Mouse (Mus musculus) embryonic fibroblast, embryonic 13.5 days (primary cell): ENCODE measurements around the gene Grrp1.

ENCODE experiments used
- CTCF ChIP-seq: IDR thresholded peaks from 2 replicates; pipeline ENCODE4 v1.5.1; 2011; ENCODE audit warnings: mild to moderate bottlenecking, control low read depth, low read length, moderate library complexity, borderline replicate concordance; ENCODE audit not compliant: insufficient read depth
- POLR2A ChIP-seq: IDR thresholded peaks from 2 replicates; pipeline ENCODE4 v1.6.1; 2011; ENCODE audit warnings: low read depth, mild to moderate bottlenecking, control low read depth, low read length, moderate library complexity

DNA sequence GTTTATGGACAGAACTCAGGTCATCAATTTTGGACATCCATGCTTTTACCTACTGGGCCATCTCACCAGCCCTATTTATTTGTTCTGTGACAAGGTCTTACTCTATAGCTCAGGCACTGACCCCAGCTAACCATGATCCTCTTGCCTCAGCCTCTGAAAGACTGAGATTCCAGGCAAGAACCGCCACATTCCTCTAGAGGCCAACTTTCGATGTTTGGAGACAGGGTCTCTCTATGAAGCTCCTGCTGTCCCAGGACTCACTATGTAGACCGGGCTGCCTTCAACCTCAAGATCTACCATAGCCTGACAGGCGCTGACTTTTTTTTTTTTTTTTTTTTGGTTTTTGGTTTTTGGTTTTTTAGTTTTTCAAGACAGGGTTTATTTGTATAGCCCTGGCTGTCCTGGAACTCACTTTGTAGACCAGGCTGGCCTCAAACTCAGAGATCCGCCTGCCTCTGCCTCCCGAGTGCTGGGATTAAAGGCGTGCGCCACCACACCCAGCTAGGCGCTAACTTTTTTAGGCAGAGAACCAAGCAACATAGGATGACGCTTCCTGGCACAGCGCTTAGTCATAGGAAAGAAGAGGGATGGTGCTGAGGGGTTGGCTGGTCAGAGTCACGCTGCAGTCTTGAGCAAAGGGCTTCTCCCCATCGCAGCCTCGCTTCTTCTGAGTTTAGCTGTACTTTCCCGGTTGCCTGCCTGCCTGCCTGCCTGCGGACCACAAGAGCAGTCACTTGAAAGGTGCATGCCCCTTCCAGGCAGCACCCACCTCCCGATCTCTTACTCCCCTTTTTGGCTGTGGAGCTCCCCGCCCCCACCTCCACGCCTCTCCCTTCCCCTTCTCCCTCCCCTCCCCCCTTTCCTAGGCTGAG lies 45.0 kb upstream of the Grrp1 start:
- no peak for TF ChIP-seq CTCF
- TF ChIP-seq POLR2A: no peak
